Mouse (Mus musculus): Measurements from ENCODE around the gene E130114P18Rik.

DNA sequence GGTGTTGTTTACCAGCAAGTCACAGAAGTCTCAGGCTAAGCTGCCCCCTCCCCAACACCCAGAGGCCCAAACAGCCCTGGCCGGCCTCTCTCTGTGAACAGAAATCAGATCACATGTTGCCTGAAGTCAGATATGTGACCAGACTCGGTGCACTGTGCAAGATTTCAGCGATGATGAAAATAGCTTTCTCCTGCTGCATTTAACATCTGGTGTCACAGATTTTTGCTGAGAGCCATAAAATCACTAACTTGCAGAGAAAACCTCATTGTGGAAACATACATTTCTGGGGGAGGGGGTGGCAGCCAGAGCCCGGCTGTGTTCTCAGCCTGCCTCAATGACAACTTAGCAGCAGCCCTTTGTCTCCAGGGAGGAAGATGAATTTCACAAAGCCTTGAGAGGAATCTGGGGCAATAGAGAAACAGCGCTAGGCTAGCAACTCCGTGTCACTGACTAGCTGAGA, 142.6 kb downstream of the E130114P18Rik start:
- TF ChIP-seq POLR2A (IDR thresholded peaks at IDR 0.05; ENCODE audit: extremely low read depth, insufficient read depth, low read length) (no peak), CTCF (IDR thresholded peaks at IDR 0.05; ENCODE audit: low read depth, low read length) (no peak)
